Mouse (Mus musculus) gastrocnemius, postnatal 10 days (tissue): ENCODE measurements around the gene Cep85l. TPM values are rescaled to one million over a fixed set of nuclear protein-coding genes. Genes with fewer than 3 reads are reported as not detected.

Experiments
- DNase-seq: peaks from one replicate; pipeline ENCODE4 v3.0.0; 2021; ENCODE audit warnings: mixed read lengths
- total RNA-seq, 2 experiments: library from RNA; stranded (reverse); gene quantifications; 2 replicates each; pipeline ENCODE4 v1.2.3; 2021

Gene Cep85l
- total RNA-seq, 2 experiments from 2014 or later, result 31.6 to 32.5 TPM

- DNase-seq, result no peak
Observed at GRCm38 (mm10) chr10:53341288-53341965, 38.3 kb downstream of the Cep85l start.

- no peak for DNase-seq
Observed at GRCm38 (mm10) chr10:53339045-53339444, 40.7 kb downstream of the Cep85l start.

- no peak for DNase-seq
Observed at GRCm38 (mm10) chr10:53337162-53337923, 42.4 kb downstream of the Cep85l start, which contains the start of gene Pln. Gene Pln (plus strand): TSS chr10:53337667.

GRCm38 (mm10) chr10:53335974-53336373, 43.8 kb downstream of the Cep85l start:
- no peak for DNase-seq

DNA sequence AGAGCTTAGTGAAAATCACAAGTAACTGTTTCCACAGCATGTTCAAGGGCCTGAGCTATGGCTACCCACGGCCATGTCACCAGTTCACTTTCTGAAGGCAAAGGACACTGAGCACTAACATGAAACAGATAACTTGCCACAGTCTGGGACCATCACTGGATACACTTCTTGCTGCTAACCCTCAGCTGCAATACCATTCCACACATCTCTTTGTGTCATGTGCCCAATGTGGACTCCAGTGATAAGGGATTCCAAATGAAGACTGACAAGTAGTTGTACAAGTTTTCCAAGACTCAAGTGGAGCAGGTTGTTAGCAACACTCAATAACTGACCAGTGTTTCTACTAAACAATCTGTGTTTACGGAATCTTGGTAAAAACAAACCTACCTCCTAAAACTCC, 44.5 kb downstream of the Cep85l start:
- DNase-seq, result no peak

DNA sequence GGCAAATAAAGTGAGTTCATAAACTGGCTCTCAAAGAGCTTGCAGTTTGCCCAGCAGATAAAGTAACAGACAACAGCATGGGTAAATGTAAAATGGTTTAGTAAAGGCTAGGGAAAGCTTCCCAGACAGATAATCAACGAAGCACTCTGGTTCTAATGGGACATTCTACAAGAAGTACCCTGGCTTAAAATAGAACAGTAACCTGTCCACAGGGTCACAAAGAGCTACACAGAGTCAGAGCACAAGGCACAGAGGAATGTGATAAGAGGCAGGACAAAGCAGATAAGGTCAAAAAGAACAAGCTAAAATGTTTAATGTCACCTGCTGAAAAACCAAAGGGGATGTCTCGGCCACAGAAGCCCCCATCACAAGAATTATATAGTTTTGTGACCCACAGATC, 47.0 kb downstream of the Cep85l start:
- no peak for DNase-seq

GRCm38 (mm10) chr10:53329257-53329656, 50.5 kb downstream of the Cep85l start:
- DNase-seq, result no peak

GRCm38 (mm10) chr10:53326367-53326766, 53.4 kb downstream of the Cep85l start:
- DNase-seq, result no peak

DNA sequence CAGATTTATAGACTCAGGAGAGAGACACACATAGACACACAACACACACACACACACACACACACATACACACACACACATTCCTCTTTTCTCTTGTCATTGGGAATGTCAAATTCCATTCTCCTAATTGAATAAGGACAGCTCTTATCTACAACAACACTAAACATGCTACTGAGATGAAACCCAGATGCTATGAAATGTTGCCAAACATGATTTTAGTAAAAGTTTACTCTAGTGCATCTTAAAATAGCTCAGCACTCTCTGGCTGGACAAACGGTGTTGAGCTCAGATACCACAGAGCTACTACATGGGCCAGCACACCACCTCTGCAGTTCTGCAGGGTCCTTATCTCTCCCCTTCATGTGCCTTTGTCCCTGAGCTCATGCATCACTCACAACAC, 55.1 kb downstream of the Cep85l start:
- no peak for DNase-seq

GRCm38 (mm10) chr10:53323367-53323766, 56.4 kb downstream of the Cep85l start:
- DNase-seq, result no peak

DNA sequence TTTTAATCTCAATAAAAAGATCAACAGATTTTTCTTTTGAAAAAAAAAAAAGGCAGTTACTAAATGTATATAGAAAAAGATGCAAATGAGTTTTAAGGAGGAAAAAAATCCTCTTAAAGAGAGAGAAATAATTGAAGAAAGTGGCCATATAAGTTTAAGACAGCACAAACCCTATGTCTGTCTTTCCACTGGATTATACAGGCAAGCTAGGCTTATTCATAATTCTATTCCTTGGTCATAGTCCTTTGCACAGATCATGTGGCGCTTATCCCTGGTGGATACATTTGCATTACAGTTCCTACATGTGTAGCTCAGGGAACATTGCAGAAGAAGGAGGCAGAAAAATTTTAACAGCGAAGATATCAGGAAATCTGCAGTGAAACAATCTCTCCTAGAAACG, 73.1 kb downstream of the Cep85l start:
- no peak for DNase-seq

DNA sequence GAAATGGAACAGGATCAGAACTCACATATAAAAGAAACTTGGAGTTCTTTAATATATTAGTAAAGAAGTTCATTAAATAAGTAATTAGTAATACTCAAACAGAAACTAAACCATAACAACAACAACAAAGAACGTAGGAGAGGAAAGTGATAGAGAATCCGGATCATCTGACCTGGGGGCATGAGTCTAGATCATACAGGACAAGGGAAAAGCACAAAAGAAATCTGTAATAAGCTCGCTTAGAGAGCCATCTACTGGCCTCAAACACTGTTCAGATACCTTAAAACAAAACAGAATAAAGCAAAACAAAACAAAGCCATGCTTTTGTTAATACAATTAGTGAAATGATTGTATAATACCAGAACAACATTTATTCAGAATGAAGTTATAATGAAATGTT, 73.9 kb downstream of the Cep85l start:
- DNase-seq, result no peak

- no peak for DNase-seq
Observed at GRCm38 (mm10) chr10:53285147-53285546, 94.6 kb downstream of the Cep85l start.

GRCm38 (mm10) chr10:53272228-53272627, 107.5 kb downstream of the Cep85l start:
- no peak for DNase-seq

- no peak for DNase-seq
Observed at GRCm38 (mm10) chr10:53262021-53262420, 117.7 kb downstream of the Cep85l start.

DNA sequence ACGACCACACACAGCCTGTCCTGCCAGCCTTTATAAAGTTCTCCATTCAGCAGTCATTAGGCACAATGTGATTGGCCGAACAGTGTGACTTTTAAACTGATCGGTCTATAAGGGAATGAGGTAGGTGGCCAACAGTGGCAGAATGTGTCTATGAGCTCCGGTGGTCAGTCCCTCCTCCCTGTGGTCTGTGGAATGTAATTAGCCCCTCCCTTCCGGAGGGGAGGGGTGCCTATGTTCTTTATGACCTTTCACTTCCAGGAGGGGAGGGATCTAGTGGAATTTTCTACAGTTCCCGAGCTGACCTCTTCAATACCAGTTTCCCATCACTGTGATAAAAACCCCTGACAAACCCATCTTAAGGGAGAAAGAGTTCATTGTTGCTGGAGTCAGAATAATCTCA, 144.4 kb downstream of the Cep85l start:
- no peak for DNase-seq

GRCm38 (mm10) chr10:53234683-53235082, 145.1 kb downstream of the Cep85l start:
- DNase-seq, result no peak

- no peak for DNase-seq
Observed at GRCm38 (mm10) chr10:53234086-53234613, 145.6 kb downstream of the Cep85l start.

DNA sequence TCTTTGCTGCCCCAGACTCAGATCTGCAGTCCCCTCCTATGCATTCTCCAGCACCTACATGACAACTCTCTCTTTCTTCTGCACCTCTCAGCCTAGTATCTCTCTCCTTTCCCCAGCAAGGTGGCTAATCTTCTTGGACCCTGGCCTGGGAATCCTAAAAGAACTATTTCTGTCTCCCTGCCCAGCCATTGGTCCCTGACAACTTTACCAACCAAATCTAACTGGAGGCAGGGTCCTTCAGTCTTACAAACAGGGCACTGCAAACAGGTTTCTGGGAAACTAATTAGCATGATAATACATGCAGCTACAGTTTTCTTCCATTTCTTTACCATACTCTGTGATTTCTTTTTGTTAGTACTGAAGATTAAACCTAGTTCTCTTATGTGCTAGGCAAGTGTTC, 148.9 kb downstream of the Cep85l start:
- no peak for DNase-seq

DNA sequence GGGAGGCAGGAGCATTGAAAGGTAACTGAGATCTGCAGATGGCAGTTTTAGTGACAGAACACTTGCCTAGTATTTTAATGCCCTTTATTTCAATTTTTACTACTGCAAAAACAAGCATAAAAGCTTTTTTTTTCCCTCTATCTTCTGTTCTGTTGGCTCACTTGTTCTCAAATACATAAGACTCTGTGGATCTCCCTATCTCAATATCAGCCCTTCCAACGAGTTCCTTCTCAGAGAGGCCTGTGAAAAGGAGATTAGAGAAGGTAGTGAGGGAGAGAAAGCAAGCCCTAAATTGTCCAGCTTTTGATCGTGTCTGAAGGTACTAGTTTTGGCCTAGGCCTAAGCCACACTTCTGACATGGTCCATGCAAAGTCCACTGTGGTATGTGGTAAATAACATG, 150.6 kb downstream of the Cep85l start:
- no peak for DNase-seq
